Mouse (Mus musculus): ENCODE data around the gene Tex44.

GRCm38 (mm10) chr1:86448272-86448671 lies 22.1 kb downstream of the Tex44 start:
- no peak for TF ChIP-seq TAL1 (IDR thresholded peaks at IDR 0.05; ENCODE audit: low read length)
- no peak for TF ChIP-seq GATA1 (IDR thresholded peaks at IDR 0.05; ENCODE audit: low read length)

All from erythroblast, embryonic 14.5 days (primary cell).